Mouse (Mus musculus) ES-E14 (cell line): Measurements from ENCODE around the gene Fer. TPM values are rescaled to one million over a fixed set of nuclear protein-coding genes. Genes with fewer than 3 reads are reported as not detected.
A peak's percentile ranks its signal among the peaks of the same experiment; 100 is the strongest.

ENCODE experiments used
- DNase-seq: peaks from one replicate; pipeline ENCODE4 v3.0.0-alpha.2; 2013; ENCODE audit warnings: low read depth, low spot score
- H3K27ac ChIP-seq: 2 replicates; pipeline ENCODE4 v1.5.1; 2012; ENCODE audit warnings: low read depth, mild to moderate bottlenecking, low read length, moderate library complexity, mixed read lengths; ENCODE audit not compliant: poor library complexity, insufficient read depth, severe bottlenecking
- H3K36me3 ChIP-seq: 2 replicates; pipeline ENCODE4 v1.6.1; 2012; ENCODE audit warnings: mild to moderate bottlenecking, low read length, moderate library complexity, mixed read lengths; ENCODE audit not compliant: control insufficient read depth, poor library complexity, insufficient read depth, severe bottlenecking
- H3K4me1 ChIP-seq, 2 experiments: fragments of 150-350 bp in 1 of 2; sonication (generic) in 1 of 2; 2 replicates each; pipeline ENCODE4 v1.6.1; 2012; ENCODE audit warnings: low read length in 2 of 2, mild to moderate bottlenecking in 1 of 2, mixed read lengths in 1 of 2; ENCODE audit not compliant: control insufficient read depth in 2 of 2, insufficient read depth in 2 of 2, poor library complexity in 1 of 2
- H3K4me3 ChIP-seq, 2 experiments: fragments of 150-350 bp in 1 of 2; sonication (generic) in 1 of 2; 2 replicates each; pipeline ENCODE4 v1.5.1; 2012; ENCODE audit warnings: low read length in 2 of 2, low read depth in 1 of 2, mild to moderate bottlenecking in 1 of 2, mixed read lengths in 1 of 2; ENCODE audit not compliant: insufficient read depth in 1 of 2, poor library complexity in 1 of 2, severe bottlenecking in 1 of 2
- H3K9ac ChIP-seq: 2 replicates; pipeline ENCODE4 v1.6.1; 2012; ENCODE audit warnings: low read depth, mild to moderate bottlenecking, low read length, mixed read lengths; ENCODE audit not compliant: poor library complexity, insufficient read depth, severe bottlenecking
- H3K9me3 ChIP-seq: fragments of 150-350 bp; sonication (generic); 2 replicates; pipeline ENCODE4 v1.6.1; 2012; ENCODE audit warnings: low read depth, mild to moderate bottlenecking, low read length; ENCODE audit not compliant: control insufficient read depth, insufficient read depth
- CHD2 ChIP-seq: IDR thresholded peaks from 2 replicates; pipeline ENCODE4 v1.6.1; 2014; ENCODE audit warnings: mild to moderate bottlenecking, low read depth, low read length, inconsistent platforms
- HCFC1 ChIP-seq: IDR thresholded peaks from 2 replicates; pipeline ENCODE4 v1.6.1; 2012; ENCODE audit warnings: low read length, inconsistent platforms, borderline replicate concordance; ENCODE audit not compliant: insufficient read depth
- MAFK ChIP-seq: IDR thresholded peaks from 2 replicates; pipeline ENCODE4 v1.6.1; 2014; ENCODE audit warnings: mild to moderate bottlenecking, low read depth, low read length, inconsistent platforms; ENCODE audit not compliant: insufficient read depth
- ZC3H11A ChIP-seq: IDR thresholded peaks from 2 replicates; pipeline ENCODE4 v1.6.1; 2012; ENCODE audit warnings: low read depth, mild to moderate bottlenecking, inconsistent platforms, low read length, borderline replicate concordance
- ZNF384 ChIP-seq: IDR thresholded peaks from 2 replicates; pipeline ENCODE4 v1.6.1; 2012; ENCODE audit warnings: low read depth, low read length, inconsistent platforms
- in situ Hi-C, 2 experiments: fragments of 600-800 bp; cut with MboI; formaldehyde crosslinking; loops; one replicate each; pipeline ENCODE4 v1.15.1; 2025; ENCODE audit warnings: low sequenced_read_pairs in 2 of 2, inconsistent platforms in 1 of 2; ENCODE audit not compliant: unreplicated experiment in 2 of 2
- total RNA-seq: library from RNA; depleted of rRNA; stranded (reverse); fragments of 300-350 nt; gene quantifications from 2 replicates; pipeline ENCODE4 v1.2.3, GENCODE M21; 2012; rRNA removed

The Fer gene
- total RNA-seq = 13.8 and 14.2 TPM in 2 replicates

GRCm38 (mm10) chr17:63863012-63863630, at the start of gene Fer:
TSS of gene Fer (plus strand) at chr17:63863062.
- TF ChIP-seq HCFC1 (no peak), ZNF384 (no peak), ZC3H11A (no peak), CHD2 (no peak), MAFK (no peak)

GRCm38 (mm10) chr17:63813552-63813951, 49.3 kb upstream of the Fer start:
- no peaks in the 10 kb centered on the region for H3K9me3 ChIP-seq
- no peak overlapping the region for H3K9ac ChIP-seq
- no peak for TF ChIP-seq ZC3H11A
- no peak for TF ChIP-seq HCFC1
- no peak for TF ChIP-seq MAFK
- no peak for TF ChIP-seq ZNF384
- no peak for TF ChIP-seq CHD2
- in situ Hi-C loops = no loop called here
- H3K4me3 ChIP-seq = no peak overlapping the region
- no peaks in the 10 kb centered on the region for H3K36me3 ChIP-seq
- no peak overlapping the region for H3K27ac ChIP-seq
- DNase-seq = peak; percentile 47
- no peaks in the 10 kb centered on the region; a peak in 1 of 4 replicates for H3K4me1 ChIP-seq

More at GRCm38 (mm10) chr17:63863012-63863630, at the start of gene Fer:
- Histone ChIP-seq H3K9me3 (no peaks in the 10 kb centered on the region), H3K9ac (peak within 1 kb of the TSS; percentile 80), H3K4me1 (peaks cover 0 to 4% of the 10 kb centered on the region in 2 experiments; a peak in 1 of 4 replicates), H3K36me3 (no peaks in the 10 kb centered on the region), H3K27ac (no peak within 1 kb of the TSS), H3K4me3 (peak within 1 kb of the TSS; percentile 83 to 97)
- in situ Hi-C loops = no loop called here
- no peak for DNase-seq

- DNase-seq = no peak
- Histone ChIP-seq H3K36me3 (no peaks in the 10 kb centered on the region), H3K9me3 (no peaks in the 10 kb centered on the region), H3K4me3 (no peak overlapping the region), H3K4me1 (no peaks in the 10 kb centered on the region), H3K9ac (no peak overlapping the region), H3K27ac (no peak overlapping the region)
- in situ Hi-C loops = no loop called here
- TF ChIP-seq CHD2 = no peak
- no peak for TF ChIP-seq ZC3H11A
- no peak for TF ChIP-seq ZNF384
- no peak for TF ChIP-seq MAFK
- TF ChIP-seq HCFC1 = no peak
Measured at GRCm38 (mm10) chr17:63818444-63819027, 44.3 kb upstream of the Fer start.

- Histone ChIP-seq H3K4me3 (no peak overlapping the region), H3K9me3 (no peaks in the 10 kb centered on the region), H3K4me1 (peaks cover 0 to 2% of the 10 kb centered on the region in 2 experiments; a peak in 1 of 4 replicates), H3K27ac (no peak overlapping the region), H3K36me3 (no peaks in the 10 kb centered on the region), H3K9ac (no peak overlapping the region)
- no peak for TF ChIP-seq HCFC1
- TF ChIP-seq ZNF384 = no peak
- no peak for TF ChIP-seq CHD2
- TF ChIP-seq ZC3H11A = no peak
- TF ChIP-seq MAFK = no peak
- DNase-seq = no peak
- in situ Hi-C loops = no loop called here
Measured at GRCm38 (mm10) chr17:63824141-63824540, 38.7 kb upstream of the Fer start.

GRCm38 (mm10) chr17:63826196-63826595, 36.7 kb upstream of the Fer start:
- no peak for TF ChIP-seq ZNF384
- TF ChIP-seq CHD2 = no peak
- TF ChIP-seq MAFK = no peak
- no peak for TF ChIP-seq HCFC1
- TF ChIP-seq ZC3H11A = no peak
- no peak overlapping the region for H3K9ac ChIP-seq
- H3K36me3 ChIP-seq = no peaks in the 10 kb centered on the region
- DNase-seq = no peak
- no peak overlapping the region for H3K4me3 ChIP-seq
- H3K9me3 ChIP-seq = no peaks in the 10 kb centered on the region
- in situ Hi-C loops = no loop called here
- H3K4me1 ChIP-seq = peaks cover 4 to 5% of the 10 kb centered on the region in 2 experiments; a peak in 2 of 4 replicates
- H3K27ac ChIP-seq = no peak overlapping the region
